Mouse (Mus musculus): Measurements from ENCODE around the gene Fgfr2. TPM values are rescaled to one million over a fixed set of nuclear protein-coding genes. Genes with fewer than 3 reads are reported as not detected.

Fgfr2 gene
- polyA plus RNA-seq, 1 experiment: 1.7 TPM

GRCm38 (mm10) chr7:130895618-130895945, 2227.6 kb downstream of the Fgfr2 start:
- no peaks in the 10 kb centered on the region for H3K27me3 ChIP-seq (ENCODE audit: control insufficient read depth, insufficient read depth, insufficient read length)
- no peaks in the 10 kb centered on the region for H3K79me2 ChIP-seq (ENCODE audit: control insufficient read depth, insufficient read depth)
- H3K36me3 ChIP-seq (ENCODE audit: control insufficient read depth, insufficient read depth): peaks cover 44% of the 10 kb centered on the region
- H3K79me3 ChIP-seq (ENCODE audit: low read depth): no peaks in the 10 kb centered on the region
- no peak overlapping the region for H3K4me3 ChIP-seq (ENCODE audit: insufficient read depth, poor library complexity, severe bottlenecking)
- TF ChIP-seq CTCF (IDR thresholded peaks at IDR 0.05; ENCODE audit: control insufficient read depth, insufficient read depth, insufficient read length): no peak
- no peak for TF ChIP-seq CEBPB (IDR thresholded peaks at IDR 0.05; ENCODE audit: low read depth)
- TF ChIP-seq MYOG (IDR thresholded peaks at IDR 0.05; ENCODE audit: control insufficient read depth, extremely low read depth, insufficient read length): no peak
- no peak for TF ChIP-seq USF1 (IDR thresholded peaks at IDR 0.05; ENCODE audit: low read depth)
- TF ChIP-seq MAX (IDR thresholded peaks at IDR 0.05): no peak
- TF ChIP-seq FOSL1 (IDR thresholded peaks at IDR 0.05; ENCODE audit: insufficient read depth, low read length, poor library complexity, severe bottlenecking): no peak
- TF ChIP-seq MYOD1 (IDR thresholded peaks at IDR 0.05; ENCODE audit: control insufficient read depth, insufficient read length, low read depth): no peak
- H3ac ChIP-seq (ENCODE audit: control insufficient read depth, insufficient read length, low read depth): no peak overlapping the region

GRCm38 (mm10) chr7:130894931-130895617, 2228.1 kb downstream of the Fgfr2 start:
- no peak for TF ChIP-seq MAX (IDR thresholded peaks at IDR 0.05)
- TF ChIP-seq FOSL1 (IDR thresholded peaks at IDR 0.05; ENCODE audit: insufficient read depth, low read length, poor library complexity, severe bottlenecking): no peak
- no peak for TF ChIP-seq MYOD1 (IDR thresholded peaks at IDR 0.05; ENCODE audit: control insufficient read depth, insufficient read length, low read depth)
- TF ChIP-seq USF1 (IDR thresholded peaks at IDR 0.05; ENCODE audit: low read depth): no peak
- no peak for TF ChIP-seq CEBPB (IDR thresholded peaks at IDR 0.05; ENCODE audit: low read depth)
- no peak for TF ChIP-seq CTCF (IDR thresholded peaks at IDR 0.05; ENCODE audit: control insufficient read depth, insufficient read depth, insufficient read length)
- no peak for TF ChIP-seq MYOG (IDR thresholded peaks at IDR 0.05; ENCODE audit: control insufficient read depth, extremely low read depth, insufficient read length)
- no peaks in the 10 kb centered on the region for H3K79me2 ChIP-seq (ENCODE audit: control insufficient read depth, insufficient read depth)

GRCm38 (mm10) chr7:130892973-130893372, 2230.2 kb downstream of the Fgfr2 start:
- TF ChIP-seq FOSL1 (IDR thresholded peaks at IDR 0.05; ENCODE audit: insufficient read depth, low read length, poor library complexity, severe bottlenecking) (no peak), MYOD1 (IDR thresholded peaks at IDR 0.05; ENCODE audit: control insufficient read depth, insufficient read length, low read depth) (no peak), MYOG (IDR thresholded peaks at IDR 0.05; ENCODE audit: control insufficient read depth, extremely low read depth, insufficient read length) (no peak), CEBPB (IDR thresholded peaks at IDR 0.05; ENCODE audit: low read depth) (no peak), MAX (IDR thresholded peaks at IDR 0.05) (no peak), CTCF (IDR thresholded peaks at IDR 0.05; ENCODE audit: control insufficient read depth, insufficient read depth, insufficient read length) (no peak), USF1 (IDR thresholded peaks at IDR 0.05; ENCODE audit: low read depth) (no peak)

More at GRCm38 (mm10) chr7:130894931-130895617, 2228.1 kb downstream of the Fgfr2 start:
- no peak overlapping the region for H3ac ChIP-seq (ENCODE audit: control insufficient read depth, insufficient read length, low read depth)
- H3K36me3 ChIP-seq (ENCODE audit: control insufficient read depth, insufficient read depth): peaks cover 40% of the 10 kb centered on the region
- no peaks in the 10 kb centered on the region for H3K27me3 ChIP-seq (ENCODE audit: control insufficient read depth, insufficient read depth, insufficient read length)
- H3K79me3 ChIP-seq (ENCODE audit: low read depth): no peaks in the 10 kb centered on the region
- no peak overlapping the region for H3K4me3 ChIP-seq (ENCODE audit: insufficient read depth, poor library complexity, severe bottlenecking)

GRCm38 (mm10) chr7:130890871-130891270, 2232.3 kb downstream of the Fgfr2 start:
- Histone ChIP-seq H3K4me3 (ENCODE audit: insufficient read depth, poor library complexity, severe bottlenecking) (no peak overlapping the region), H3K79me3 (ENCODE audit: low read depth) (no peaks in the 10 kb centered on the region), H3ac (ENCODE audit: control insufficient read depth, insufficient read length, low read depth) (no peak overlapping the region), H3K79me2 (ENCODE audit: control insufficient read depth, insufficient read depth) (no peaks in the 10 kb centered on the region), H3K27me3 (ENCODE audit: control insufficient read depth, insufficient read depth, insufficient read length) (no peaks in the 10 kb centered on the region), H3K36me3 (ENCODE audit: control insufficient read depth, insufficient read depth) (peaks cover 34% of the 10 kb centered on the region)
- TF ChIP-seq CEBPB (IDR thresholded peaks at IDR 0.05; ENCODE audit: low read depth) (no peak), MAX (IDR thresholded peaks at IDR 0.05) (no peak), USF1 (IDR thresholded peaks at IDR 0.05; ENCODE audit: low read depth) (no peak), CTCF (IDR thresholded peaks at IDR 0.05; ENCODE audit: control insufficient read depth, insufficient read depth, insufficient read length) (no peak), MYOG (IDR thresholded peaks at IDR 0.05; ENCODE audit: control insufficient read depth, extremely low read depth, insufficient read length) (no peak), FOSL1 (IDR thresholded peaks at IDR 0.05; ENCODE audit: insufficient read depth, low read length, poor library complexity, severe bottlenecking) (no peak), MYOD1 (IDR thresholded peaks at IDR 0.05; ENCODE audit: control insufficient read depth, insufficient read length, low read depth) (no peak)

More at GRCm38 (mm10) chr7:130892973-130893372, 2230.2 kb downstream of the Fgfr2 start:
- no peaks in the 10 kb centered on the region for H3K79me3 ChIP-seq (ENCODE audit: low read depth)
- H3ac ChIP-seq (ENCODE audit: control insufficient read depth, insufficient read length, low read depth): no peak overlapping the region
- peaks cover 41% of the 10 kb centered on the region for H3K36me3 ChIP-seq (ENCODE audit: control insufficient read depth, insufficient read depth)
- no peaks in the 10 kb centered on the region for H3K27me3 ChIP-seq (ENCODE audit: control insufficient read depth, insufficient read depth, insufficient read length)
- H3K79me2 ChIP-seq (ENCODE audit: control insufficient read depth, insufficient read depth): no peaks in the 10 kb centered on the region
- H3K4me3 ChIP-seq (ENCODE audit: insufficient read depth, poor library complexity, severe bottlenecking): no peak overlapping the region

- Histone ChIP-seq H3K36me3 (ENCODE audit: control insufficient read depth, insufficient read depth) (peaks cover 36% of the 10 kb centered on the region), H3K79me3 (ENCODE audit: low read depth) (no peaks in the 10 kb centered on the region), H3K4me3 (ENCODE audit: insufficient read depth, poor library complexity, severe bottlenecking) (no peak overlapping the region), H3K79me2 (ENCODE audit: control insufficient read depth, insufficient read depth) (no peaks in the 10 kb centered on the region), H3ac (ENCODE audit: control insufficient read depth, insufficient read length, low read depth) (no peak overlapping the region), H3K27me3 (ENCODE audit: control insufficient read depth, insufficient read depth, insufficient read length) (no peaks in the 10 kb centered on the region)
- TF ChIP-seq USF1 (IDR thresholded peaks at IDR 0.05; ENCODE audit: low read depth): no peak
- no peak for TF ChIP-seq CEBPB (IDR thresholded peaks at IDR 0.05; ENCODE audit: low read depth)
- no peak for TF ChIP-seq FOSL1 (IDR thresholded peaks at IDR 0.05; ENCODE audit: insufficient read depth, low read length, poor library complexity, severe bottlenecking)
- TF ChIP-seq MYOD1 (IDR thresholded peaks at IDR 0.05; ENCODE audit: control insufficient read depth, insufficient read length, low read depth): no peak
- TF ChIP-seq CTCF (IDR thresholded peaks at IDR 0.05; ENCODE audit: control insufficient read depth, insufficient read depth, insufficient read length): no peak
- no peak for TF ChIP-seq MYOG (IDR thresholded peaks at IDR 0.05; ENCODE audit: control insufficient read depth, extremely low read depth, insufficient read length)
- no peak for TF ChIP-seq MAX (IDR thresholded peaks at IDR 0.05)
These were observed 2235.2 kb downstream of the Fgfr2 start for GRCm38 (mm10) chr7:130887946-130888345.
